ENCODE assay signal across 8 mouse cellular contexts in the genomic region with DNA sequence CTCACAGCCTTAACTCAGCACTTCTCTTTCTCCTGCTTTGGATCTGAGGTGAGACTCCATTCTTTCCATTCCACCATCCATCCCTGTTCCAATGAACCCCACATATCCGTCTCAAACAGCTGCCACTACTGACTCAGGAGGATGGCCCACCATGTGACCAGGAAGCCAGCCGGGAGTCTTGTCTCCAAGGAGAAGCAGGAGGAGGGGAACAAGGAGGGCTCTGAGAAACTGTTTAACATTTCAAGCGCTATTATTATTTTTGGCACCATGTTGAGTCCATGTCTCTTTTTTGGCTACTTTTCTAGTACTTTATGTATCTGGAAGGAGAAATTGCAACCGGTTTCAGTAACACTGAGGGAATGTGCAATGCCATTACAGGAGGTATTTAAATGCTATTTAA. TPM values are rescaled to one million over a fixed set of nuclear protein-coding genes. Genes with fewer than 3 reads are reported as not detected.
A peak's percentile ranks its signal among the peaks of the same experiment; 100 is the strongest.
DNase-seq lines count a peak whose midpoint lies in the region; ATAC-seq lines count a peak whose summit lies in the region.

No protein-coding gene starts in this region.

- intact Hi-C loops in heart, postnatal 10 days (cut with DNase I) = no loop called here
- intact Hi-C loops in left cerebral cortex, postnatal 25 days (cut with DNase I) = loop anchor here (1.0 to 5.0 kb wide), 3 partner anchors 27 to 64 kb away; no protein-coding TSS in a partner anchor

- DNase-seq in layer of hippocampus, adult 18-20 months (ENCODE audit: low spot score in 2 of 2) = peak; percentile 47 to 65
- no peak for DNase-seq in layer of hippocampus, postnatal 10 days (ENCODE audit: low spot score in 2 of 2)
- DNase-seq in frontal cortex, postnatal 10 days (ENCODE audit: low spot score in 2 of 2) = peak; percentile 34 to 62
- peak; percentile 28 to 32 for DNase-seq in heart, postnatal 10 days
- peak; percentile 74 to 94 for DNase-seq in left cerebral cortex, postnatal 25 days (ENCODE audit: low spot score in 2 of 2)
- no peak for DNase-seq in cerebellum, adult 9-11 months
- DNase-seq in c-Kit-positive CD71-positive TER-119-positive erythroid progenitor cells, embryonic 14.5 days (ENCODE audit: low spot score) = no peak

- no peak for ATAC-seq in erythroblast, adult 5-6 weeks (replicated peaks; ENCODE audit: low FRiP score, poor library complexity, severe bottlenecking)

RNA-seq across cellular contexts. Expression of a gene that starts 15.1 kb away (rescaled TPM):
- 100 to 1,000 TPM; 192 to 197 TPM for total RNA-seq in layer of hippocampus, adult 18-20 months (2021)
- 10 to 100 TPM; 91.7 to 98.0 TPM for total RNA-seq in layer of hippocampus, postnatal 10 days (2021)
- 10 to 100 TPM; 45.8 to 48.2 TPM for total RNA-seq in heart, postnatal 10 days (2021)
- total RNA-seq in left cerebral cortex, postnatal 25 days (2021) = 100 to 1,000 TPM; 149 to 155 TPM
- 0.19 and 2.9 TPM in 2 replicates for total RNA-seq in erythroblast, adult 5-6 weeks (2015; ENCODE audit: low replicate concordance)
- total RNA-seq in erythroblast, adult 5-6 weeks (2017; ENCODE audit: low replicate concordance) = 0.56 and 0.94 TPM in 2 replicates

Comparison
In these comparisons a context has a peak if more than half of its experiments do, and no peak if none do; other contexts are left out.
1. DNase-seq: peak in layer of hippocampus, adult 18-20 months (2 of 2), frontal cortex, postnatal 10 days (2 of 2), heart, postnatal 10 days (2 of 2) and left cerebral cortex, postnatal 25 days (2 of 2); none in layer of hippocampus, postnatal 10 days (0 of 2), cerebellum, adult 9-11 months (single experiment) and c-Kit-positive CD71-positive TER-119-positive erythroid progenitor cells, embryonic 14.5 days (single experiment).
2. RNA of a gene that starts 15.1 kb away (total RNA-seq): 192 to 197 TPM in layer of hippocampus, adult 18-20 months, 149 to 155 TPM in left cerebral cortex, postnatal 25 days, 91.7 to 98.0 TPM in layer of hippocampus, postnatal 10 days and 45.8 to 48.2 TPM in heart, postnatal 10 days; 0.19 to 2.9 TPM in erythroblast, adult 5-6 weeks; every median in the first group is over 10 times any median in the second.